ENCODE assay signal across 10 mouse cellular contexts in genomic region chr1:144431535-144432276, GRCm38 (mm10).
DNase-seq lines count a peak whose midpoint lies in the region; ATAC-seq and TF ChIP-seq lines count a peak whose summit lies in the region.
"Had no signal": no experiment of that assay in that cellular context is flagged by ENCODE, and none has a peak within 500 bp of the region (broad histone marks: within the 10 kb centered on the region; RNA-seq: fewer than 3 reads in every experiment).

No protein-coding gene starts in this region.

- H3K4me1 ChIP-seq in midbrain, embryonic 11.5 days (ENCODE audit: control insufficient read depth, insufficient read depth, low read length): no peaks in the 10 kb centered on the region
- no peaks in the 10 kb centered on the region for H3K4me1 ChIP-seq in midbrain, embryonic 10.5 days
- H3K4me1 ChIP-seq in forebrain, postnatal 0 days (ENCODE audit: insufficient read depth): no peaks in the 10 kb centered on the region
- no peaks in the 10 kb centered on the region for H3K4me1 ChIP-seq in stomach, postnatal 0 days (replicated peaks; ENCODE audit: control insufficient read depth, insufficient read depth)
- H3K4me1 ChIP-seq in heart, embryonic 11.5 days (ENCODE audit: control insufficient read depth, insufficient read depth, low read length): no peaks in the 10 kb centered on the region

- no peaks in the 10 kb centered on the region for H3K36me3 ChIP-seq in midbrain, embryonic 11.5 days (ENCODE audit: control insufficient read depth, insufficient read depth, low read length)
- no peaks in the 10 kb centered on the region for H3K36me3 ChIP-seq in midbrain, embryonic 10.5 days
- H3K36me3 ChIP-seq in forebrain, postnatal 0 days (ENCODE audit: insufficient read depth): no peaks in the 10 kb centered on the region
- H3K36me3 ChIP-seq in stomach, postnatal 0 days (ENCODE audit: control insufficient read depth, insufficient read depth, low read length): no peaks in the 10 kb centered on the region
- H3K36me3 ChIP-seq in heart, embryonic 11.5 days (ENCODE audit: control insufficient read depth, insufficient read depth, low read length): no peaks in the 10 kb centered on the region

- no peak for DNase-seq in frontal cortex, postnatal 25 days (ENCODE audit: low spot score in 2 of 2)
- no peak for DNase-seq in midbrain, embryonic 11.5 days (ENCODE audit: low spot score, missing footprints)
- DNase-seq in midbrain, embryonic 10.5 days (ENCODE audit: low spot score): no peak
- DNase-seq in forebrain, postnatal 0 days: peak; percentile 70
- DNase-seq in stomach, postnatal 0 days (ENCODE audit: low spot score): no peak
- no peak for DNase-seq in T-cell, adult 2 months (ENCODE audit: low spot score)
- DNase-seq: kidney, adult 18-20 months had no signal

- no peak overlapping the region for H3K9ac ChIP-seq in midbrain, embryonic 11.5 days (ENCODE audit: low read length)
- no peak overlapping the region for H3K9ac ChIP-seq in forebrain, postnatal 0 days
- no peak overlapping the region for H3K9ac ChIP-seq in stomach, postnatal 0 days (ENCODE audit: low read length)
- no peak overlapping the region for H3K9ac ChIP-seq in heart, embryonic 11.5 days (ENCODE audit: low read depth, low read length)

- no peaks in the 10 kb centered on the region for H3K27me3 ChIP-seq in midbrain, embryonic 11.5 days (ENCODE audit: control insufficient read depth, insufficient read depth, low read length)
- H3K27me3 ChIP-seq in midbrain, embryonic 10.5 days (ENCODE audit: low read depth, poor library complexity, severe bottlenecking): no peaks in the 10 kb centered on the region
- no peaks in the 10 kb centered on the region for H3K27me3 ChIP-seq in forebrain, postnatal 0 days (ENCODE audit: insufficient read depth, low read length)
- H3K27me3 ChIP-seq in stomach, postnatal 0 days (ENCODE audit: control insufficient read depth, insufficient read depth, low read length): no peaks in the 10 kb centered on the region
- H3K27me3 ChIP-seq in heart, embryonic 11.5 days (ENCODE audit: control insufficient read depth, insufficient read depth, low read length): no peaks in the 10 kb centered on the region

- TF ChIP-seq CTCF in forebrain, postnatal 0 days (IDR thresholded peaks at IDR 0.05; ENCODE audit: low read depth): peak; percentile 82
- TF ChIP-seq CTCF in stomach, postnatal 0 days (IDR thresholded peaks at IDR 0.05; ENCODE audit: low read depth): peak; percentile 66

- H3K27ac ChIP-seq in midbrain, embryonic 11.5 days (ENCODE audit: low read depth, low read length): no peak overlapping the region
- H3K27ac ChIP-seq in midbrain, embryonic 10.5 days (replicated peaks): no peak overlapping the region
- H3K27ac ChIP-seq in forebrain, postnatal 0 days (ENCODE audit: low read depth, low read length): no peak overlapping the region
- no peak overlapping the region for H3K27ac ChIP-seq in stomach, postnatal 0 days (replicated peaks)
- no peak overlapping the region for H3K27ac ChIP-seq in heart, embryonic 11.5 days (ENCODE audit: low read depth, low read length)

- no peak overlapping the region for H3K4me2 ChIP-seq in midbrain, embryonic 11.5 days
- no peak overlapping the region for H3K4me2 ChIP-seq in forebrain, postnatal 0 days (ENCODE audit: low read depth)
- H3K4me2 ChIP-seq in stomach, postnatal 0 days (replicated peaks; ENCODE audit: low read depth): no peak overlapping the region
- no peak overlapping the region for H3K4me2 ChIP-seq in heart, embryonic 11.5 days
- H3K4me2 ChIP-seq: liver, embryonic 11.5 days had no signal

- H3K9me3 ChIP-seq in midbrain, embryonic 11.5 days (ENCODE audit: control insufficient read depth, low read length): no peaks in the 10 kb centered on the region
- H3K9me3 ChIP-seq in midbrain, embryonic 10.5 days (replicated peaks): no peaks in the 10 kb centered on the region
- no peaks in the 10 kb centered on the region for H3K9me3 ChIP-seq in forebrain, postnatal 0 days (ENCODE audit: low read length)
- no peaks in the 10 kb centered on the region for H3K9me3 ChIP-seq in stomach, postnatal 0 days (ENCODE audit: control insufficient read depth, low read length)
- no peaks in the 10 kb centered on the region for H3K9me3 ChIP-seq in heart, embryonic 11.5 days (replicated peaks; ENCODE audit: control insufficient read depth, low read length)

- ATAC-seq in frontal cortex, adult (ENCODE audit: low TSS enrichment): peak; percentile 93
- ATAC-seq in midbrain, embryonic 11.5 days (ENCODE audit: low FRiP score): peak; percentile 40; the same call in 1 of the 2 replicates
- peak; percentile 73 for ATAC-seq in forebrain, postnatal 0 days
- no peak for ATAC-seq in stomach, postnatal 0 days (ENCODE audit: low FRiP score, low TSS enrichment)
- no peak for ATAC-seq in heart, embryonic 11.5 days (replicated peaks; ENCODE audit: insufficient number of reproducible peaks, low FRiP score, low TSS enrichment)

- 85% methylated on average over 5 of the region's 5 CpGs for WGBS in midbrain, embryonic 11.5 days
- WGBS in midbrain, embryonic 10.5 days: 85% methylated on average over 5 of the region's 5 CpGs
- WGBS in forebrain, postnatal 0 days: 66% methylated on average over 5 of the region's 5 CpGs
- 82% methylated on average over 5 of the region's 5 CpGs for WGBS in stomach, postnatal 0 days
- 75% methylated on average over 5 of the region's 5 CpGs for WGBS in heart, embryonic 11.5 days (ENCODE audit: insufficient replicate concordance)

- no peak for TF ChIP-seq EP300 in stomach, postnatal 0 days (optimal IDR thresholded peaks at IDR 0.05)

- H3K4me3 ChIP-seq in midbrain, embryonic 11.5 days (ENCODE audit: low read depth, low read length): no peak overlapping the region
- no peak overlapping the region for H3K4me3 ChIP-seq in midbrain, embryonic 10.5 days
- no peak overlapping the region for H3K4me3 ChIP-seq in forebrain, postnatal 0 days (ENCODE audit: low read depth, low read length)
- H3K4me3 ChIP-seq in stomach, postnatal 0 days (ENCODE audit: low read depth, low read length): no peak overlapping the region
- H3K4me3 ChIP-seq in heart, embryonic 11.5 days (ENCODE audit: low read depth, low read length): no peak overlapping the region

Comparison
In these comparisons a context has a peak if more than half of its experiments do, and no peak if none do; other contexts are left out.
1. ATAC-seq: peak in frontal cortex, adult (single experiment), midbrain, embryonic 11.5 days (single experiment) and forebrain, postnatal 0 days (single experiment); none in stomach, postnatal 0 days (single experiment) and heart, embryonic 11.5 days (single experiment).